Mouse (Mus musculus) ES-E14 (cell line): Measurements from ENCODE around the gene Nav2. TPM values are rescaled to one million over a fixed set of nuclear protein-coding genes. Genes with fewer than 3 reads are reported as not detected.

Experiments used
- DNase-seq: peaks from one replicate; pipeline ENCODE4 v3.0.0-alpha.2; 2013; ENCODE audit warnings: low read depth, low spot score
- H3K27ac ChIP-seq: 2 replicates; pipeline ENCODE4 v1.5.1; 2012; ENCODE audit warnings: low read depth, mild to moderate bottlenecking, low read length, moderate library complexity, mixed read lengths; ENCODE audit not compliant: poor library complexity, insufficient read depth, severe bottlenecking
- H3K36me3 ChIP-seq: 2 replicates; pipeline ENCODE4 v1.6.1; 2012; ENCODE audit warnings: mild to moderate bottlenecking, low read length, moderate library complexity, mixed read lengths; ENCODE audit not compliant: control insufficient read depth, poor library complexity, insufficient read depth, severe bottlenecking
- H3K4me1 ChIP-seq, 2 experiments: fragments of 150-350 bp in 1 of 2; sonication (generic) in 1 of 2; 2 replicates each; pipeline ENCODE4 v1.6.1; 2012; ENCODE audit warnings: low read length in 2 of 2, mild to moderate bottlenecking in 1 of 2, mixed read lengths in 1 of 2; ENCODE audit not compliant: control insufficient read depth in 2 of 2, insufficient read depth in 2 of 2, poor library complexity in 1 of 2
- H3K4me3 ChIP-seq, 2 experiments: fragments of 150-350 bp in 1 of 2; sonication (generic) in 1 of 2; 2 replicates each; pipeline ENCODE4 v1.5.1; 2012; ENCODE audit warnings: low read length in 2 of 2, low read depth in 1 of 2, mild to moderate bottlenecking in 1 of 2, mixed read lengths in 1 of 2; ENCODE audit not compliant: insufficient read depth in 1 of 2, poor library complexity in 1 of 2, severe bottlenecking in 1 of 2
- H3K9ac ChIP-seq: 2 replicates; pipeline ENCODE4 v1.6.1; 2012; ENCODE audit warnings: low read depth, mild to moderate bottlenecking, low read length, mixed read lengths; ENCODE audit not compliant: poor library complexity, insufficient read depth, severe bottlenecking
- H3K9me3 ChIP-seq: fragments of 150-350 bp; sonication (generic); 2 replicates; pipeline ENCODE4 v1.6.1; 2012; ENCODE audit warnings: low read depth, mild to moderate bottlenecking, low read length; ENCODE audit not compliant: control insufficient read depth, insufficient read depth
- CHD2 ChIP-seq: IDR thresholded peaks from 2 replicates; pipeline ENCODE4 v1.6.1; 2014; ENCODE audit warnings: mild to moderate bottlenecking, low read depth, low read length, inconsistent platforms
- HCFC1 ChIP-seq: IDR thresholded peaks from 2 replicates; pipeline ENCODE4 v1.6.1; 2012; ENCODE audit warnings: low read length, inconsistent platforms, borderline replicate concordance; ENCODE audit not compliant: insufficient read depth
- MAFK ChIP-seq: IDR thresholded peaks from 2 replicates; pipeline ENCODE4 v1.6.1; 2014; ENCODE audit warnings: mild to moderate bottlenecking, low read depth, low read length, inconsistent platforms; ENCODE audit not compliant: insufficient read depth
- ZC3H11A ChIP-seq: IDR thresholded peaks from 2 replicates; pipeline ENCODE4 v1.6.1; 2012; ENCODE audit warnings: low read depth, mild to moderate bottlenecking, inconsistent platforms, low read length, borderline replicate concordance
- ZNF384 ChIP-seq: IDR thresholded peaks from 2 replicates; pipeline ENCODE4 v1.6.1; 2012; ENCODE audit warnings: low read depth, low read length, inconsistent platforms
- in situ Hi-C, 2 experiments: fragments of 600-800 bp; cut with MboI; formaldehyde crosslinking; loops; one replicate each; pipeline ENCODE4 v1.15.1; 2025; ENCODE audit warnings: low sequenced_read_pairs in 2 of 2, inconsistent platforms in 1 of 2; ENCODE audit not compliant: unreplicated experiment in 2 of 2
- total RNA-seq: library from RNA; depleted of rRNA; stranded (reverse); fragments of 300-350 nt; gene quantifications from 2 replicates; pipeline ENCODE4 v1.2.3, GENCODE M21; 2012

The Nav2 gene
- total RNA-seq, 1 experiment = 18.2 TPM

DNA sequence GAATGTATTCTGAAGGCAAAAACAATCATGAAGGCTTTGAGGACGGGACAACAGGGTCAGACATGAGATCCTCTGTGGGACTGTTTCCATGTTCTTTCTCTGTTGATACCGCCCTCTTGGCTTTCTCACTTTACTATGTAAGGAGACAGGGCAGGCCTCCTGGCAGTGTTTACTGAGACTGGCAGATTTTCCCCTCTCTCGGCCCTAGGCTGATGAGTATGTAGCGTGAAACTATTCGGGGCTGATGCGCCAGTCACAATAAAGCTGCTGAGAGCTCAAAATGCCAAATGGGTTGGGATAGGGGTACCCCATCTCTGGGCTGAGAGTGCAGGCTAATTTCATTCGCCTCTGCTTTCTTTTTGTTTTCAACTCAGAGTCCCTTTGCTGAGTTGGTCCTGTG, 373.9 kb downstream of the Nav2 start:
- H3K4me1 ChIP-seq = peaks cover 0 to 2% of the 10 kb centered on the region in 2 experiments; a peak in 1 of 4 replicates
- TF ChIP-seq MAFK (no peak), CHD2 (no peak), HCFC1 (no peak), ZNF384 (no peak), ZC3H11A (no peak)
- DNase-seq = no peak
- no peaks in the 10 kb centered on the region for H3K9me3 ChIP-seq
- in situ Hi-C loops = no loop called here
- H3K9ac ChIP-seq = no peak overlapping the region
- H3K27ac ChIP-seq = no peak overlapping the region
- no peak overlapping the region for H3K4me3 ChIP-seq
- H3K36me3 ChIP-seq = no peaks in the 10 kb centered on the region

GRCm38 (mm10) chr7:49283507-49284361, 375.2 kb downstream of the Nav2 start:
- Histone ChIP-seq H3K9ac (no peak overlapping the region), H3K27ac (no peak overlapping the region), H3K9me3 (no peaks in the 10 kb centered on the region), H3K4me3 (no peak overlapping the region), H3K36me3 (no peaks in the 10 kb centered on the region), H3K4me1 (peaks cover 0 to 2% of the 10 kb centered on the region in 2 experiments; a peak in 1 of 4 replicates)
- no peak for DNase-seq
- in situ Hi-C loops = no loop called here
- TF ChIP-seq CHD2 = no peak
- TF ChIP-seq HCFC1 = no peak
- no peak for TF ChIP-seq MAFK
- TF ChIP-seq ZNF384 = no peak
- no peak for TF ChIP-seq ZC3H11A

DNA sequence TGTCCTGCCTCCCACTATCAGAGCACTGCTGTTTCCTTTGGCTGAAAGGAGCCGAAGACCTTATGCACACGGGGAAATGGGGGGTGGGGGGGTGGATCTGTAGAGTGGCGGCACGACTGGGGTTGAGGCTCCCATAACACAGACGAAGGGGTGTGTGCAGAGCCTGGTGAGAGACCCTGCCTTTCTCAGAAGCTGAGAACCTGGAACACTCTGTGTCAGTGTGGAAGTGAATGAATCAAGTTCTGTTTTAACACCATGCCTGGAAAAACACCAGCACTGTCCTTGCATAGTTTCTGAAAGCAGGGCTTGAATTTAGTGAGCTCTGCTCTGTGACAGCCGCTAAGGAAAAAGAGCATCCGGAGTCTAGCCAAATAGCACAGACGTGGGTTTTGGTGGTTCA, 379.7 kb downstream of the Nav2 start:
- no peak overlapping the region for H3K4me3 ChIP-seq
- no peaks in the 10 kb centered on the region for H3K9me3 ChIP-seq
- in situ Hi-C loops = no loop called here
- TF ChIP-seq MAFK = no peak
- TF ChIP-seq ZNF384 = no peak
- no peak for TF ChIP-seq ZC3H11A
- no peak for TF ChIP-seq CHD2
- no peak for TF ChIP-seq HCFC1
- no peak for DNase-seq
- H3K27ac ChIP-seq = no peak overlapping the region
- no peaks in the 10 kb centered on the region for H3K36me3 ChIP-seq
- peaks cover 0 to 4% of the 10 kb centered on the region in 2 experiments; a peak in 1 of 4 replicates for H3K4me1 ChIP-seq
- no peak overlapping the region for H3K9ac ChIP-seq

DNA sequence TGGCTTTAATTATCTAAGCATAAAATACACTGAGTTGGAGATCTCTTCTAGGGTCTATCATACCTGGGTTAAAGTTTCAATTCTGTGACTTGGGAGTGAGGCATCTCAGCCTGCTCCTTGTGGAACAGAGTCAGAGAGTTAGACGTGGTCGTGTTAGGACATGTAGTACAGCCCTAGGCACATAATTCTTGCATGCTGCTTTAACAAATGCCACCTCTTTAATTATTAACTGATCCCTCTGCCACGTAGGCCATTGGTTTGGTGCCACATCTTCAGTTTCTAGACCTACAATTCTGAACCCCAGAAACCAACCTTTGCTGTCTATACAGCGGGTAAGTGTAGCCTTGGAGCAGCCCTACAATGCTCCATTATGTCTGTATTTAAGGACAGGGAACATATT, 381.8 kb downstream of the Nav2 start:
- Histone ChIP-seq H3K27ac (no peak overlapping the region), H3K9ac (no peak overlapping the region), H3K4me3 (no peak overlapping the region), H3K36me3 (no peaks in the 10 kb centered on the region), H3K9me3 (no peaks in the 10 kb centered on the region), H3K4me1 (peaks cover 0 to 2% of the 10 kb centered on the region in 2 experiments; a peak in 1 of 4 replicates)
- TF ChIP-seq HCFC1 (no peak), ZC3H11A (no peak), CHD2 (no peak), MAFK (no peak), ZNF384 (no peak)
- in situ Hi-C loops = no loop called here
- no peak for DNase-seq
